Mouse (Mus musculus) neural tube, embryonic 12.5 days (tissue): ENCODE data around the gene Hrh3. TPM values are rescaled to one million over a fixed set of nuclear protein-coding genes. Genes with fewer than 3 reads are reported as not detected.
A peak's percentile ranks its signal among the peaks of the same experiment; 100 is the strongest.

Experiments used
- ATAC-seq: fragments of 200-750 bp; cut with Nextera tagmentation; 2 replicates; pipeline ENCODE4 v1.8.0; 2017; ENCODE audit warnings: low read depth, mild to moderate bottlenecking, moderate TSS enrichment, moderate library complexity; ENCODE audit not compliant: low FRiP score
- H3K27ac ChIP-seq: fragments of 300-500 bp; sonication (generic); 2 replicates; pipeline ENCODE4 v1.5.1; 2016
- H3K27me3 ChIP-seq: fragments of 300-500 bp; sonication (generic); replicated peaks from 2 replicates; pipeline ENCODE4 v1.6.1; 2016; ENCODE audit warnings: mild to moderate bottlenecking
- H3K36me3 ChIP-seq: fragments of 300-500 bp; sonication (generic); 2 replicates; pipeline ENCODE4 v1.6.1; 2016; ENCODE audit warnings: mild to moderate bottlenecking
- H3K4me1 ChIP-seq: fragments of 300-500 bp; sonication (generic); 2 replicates; pipeline ENCODE4 v1.6.1; 2016
- H3K4me2 ChIP-seq: fragments of 300-500 bp; sonication (generic); replicated peaks from 2 replicates; pipeline ENCODE4 v1.6.1; 2016; ENCODE audit warnings: mild to moderate bottlenecking
- H3K4me3 ChIP-seq: fragments of 300-500 bp; sonication (generic); 2 replicates; pipeline ENCODE4 v1.5.1; 2016
- H3K9ac ChIP-seq: fragments of 300-500 bp; sonication (generic); 2 replicates; pipeline ENCODE4 v1.6.1; 2016; ENCODE audit warnings: mild to moderate bottlenecking
- H3K9me3 ChIP-seq: fragments of 300-500 bp; sonication (generic); 2 replicates; pipeline ENCODE4 v1.6.1; 2016; ENCODE audit warnings: mild to moderate bottlenecking
- WGBS: fragments of 180-500 bp; shearing (Covaris S2); methylation state at CpG from one replicate; pipeline ENCODE4 v1.1.7; 2016; 5-methylcytosine and 5-hydroxymethylcytosine counted together
- polyA plus RNA-seq: library from polyadenylated mRNA; unstranded; fragments of >200 nt; fragmentation: Nextera tagmentation; extraction: Ambion mirVana; gene quantifications from 2 replicates; pipeline ENCODE4 v1.2.1, GENCODE M21; 2016

Hrh3 gene
- polyA plus RNA-seq, 1 experiment from 2014 or later, result 2.8 TPM

DNA sequence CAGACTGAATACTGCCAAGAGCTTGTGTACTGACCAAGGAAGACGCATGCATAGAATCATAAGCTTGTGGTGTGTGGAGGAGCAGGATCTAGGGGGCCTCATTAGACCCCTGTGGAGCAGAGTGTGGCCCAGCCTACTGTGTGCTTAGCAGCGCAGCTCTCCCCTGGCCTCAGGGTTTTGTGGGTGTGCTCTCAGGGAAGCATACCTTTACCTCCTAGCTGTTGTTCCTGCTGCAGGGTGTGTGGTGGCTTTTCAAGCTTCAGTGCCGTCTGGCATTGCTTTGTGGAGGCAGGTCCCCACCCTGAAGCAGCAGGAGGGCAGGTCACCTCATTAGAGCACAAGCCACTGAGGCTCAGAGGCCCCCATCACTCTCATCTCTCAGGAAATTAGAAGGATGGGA, 26.7 kb downstream of the Hrh3 start:
- no peaks in the 10 kb centered on the region for H3K4me1 ChIP-seq

DNA sequence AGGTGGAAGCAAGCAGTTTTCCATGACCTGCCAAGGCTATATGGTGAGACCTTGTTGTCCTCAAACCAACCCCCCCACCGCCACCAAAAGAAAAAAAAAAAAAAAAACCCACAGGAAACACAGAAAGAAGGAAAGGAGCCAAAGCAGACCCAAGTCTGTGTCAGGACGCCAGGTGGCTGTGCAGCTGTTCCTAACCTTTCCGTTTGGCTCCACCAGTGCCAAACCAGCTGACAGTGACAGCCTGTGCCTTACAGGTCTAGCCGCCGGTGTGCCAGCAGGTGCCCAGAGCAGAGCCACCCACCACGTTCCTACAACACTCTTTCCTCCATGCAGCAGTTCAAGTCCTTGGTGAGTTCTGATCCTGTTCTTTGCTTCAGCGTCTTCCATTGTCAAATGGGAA, 31.4 kb downstream of the Hrh3 start:
- H3K36me3 ChIP-seq, result peaks cover 19% of the 10 kb centered on the region
- H3K4me1 ChIP-seq, result peaks cover 10% of the 10 kb centered on the region
- H3K4me3 ChIP-seq, result no peak overlapping the region
- H3K4me2 ChIP-seq, result no peak overlapping the region
- no peaks in the 10 kb centered on the region for H3K9me3 ChIP-seq
- WGBS, result 93% methylated on average over 7 of the region's 7 CpGs
- no peak for ATAC-seq
- no peaks in the 10 kb centered on the region for H3K27me3 ChIP-seq
- no peak overlapping the region for H3K27ac ChIP-seq
- no peak overlapping the region for H3K9ac ChIP-seq

More for the DNA sequence above, 26.7 kb downstream of the Hrh3 start:
- no peaks in the 10 kb centered on the region for H3K9me3 ChIP-seq
- H3K27ac ChIP-seq, result no peak overlapping the region
- no peaks in the 10 kb centered on the region for H3K27me3 ChIP-seq
- H3K4me2 ChIP-seq, result no peak overlapping the region
- peaks cover 17% of the 10 kb centered on the region; the same call in 1 of the 2 replicates for H3K36me3 ChIP-seq
- WGBS, result 70% methylated on average over 3 of the region's 3 CpGs
- H3K4me3 ChIP-seq, result no peak overlapping the region
- no peak overlapping the region for H3K9ac ChIP-seq
- no peak for ATAC-seq

DNA sequence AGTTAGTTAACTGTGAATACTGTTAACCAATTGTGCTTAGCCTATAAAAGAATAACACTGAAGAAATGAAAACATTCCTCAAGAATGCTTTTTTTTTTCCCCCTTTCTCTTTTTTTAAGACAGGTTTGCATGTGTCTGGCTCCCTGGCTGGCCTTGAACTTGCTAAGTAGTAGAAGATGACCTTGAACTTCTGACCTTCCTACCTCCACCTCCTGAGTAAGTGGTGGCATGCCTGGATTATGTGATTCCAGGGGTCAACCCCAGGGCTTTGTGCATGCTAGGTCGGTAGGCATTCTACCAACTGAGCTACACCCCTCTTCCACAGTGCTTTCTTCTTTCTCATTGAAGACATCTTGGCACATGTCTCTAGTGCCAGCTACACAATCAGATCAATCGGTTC, 32.6 kb downstream of the Hrh3 start:
- Histone ChIP-seq H3K4me1 (peaks cover 10% of the 10 kb centered on the region), H3K4me2 (no peak overlapping the region), H3K27me3 (no peaks in the 10 kb centered on the region), H3K9ac (no peak overlapping the region), H3K4me3 (no peak overlapping the region), H3K27ac (no peak overlapping the region), H3K9me3 (no peaks in the 10 kb centered on the region), H3K36me3 (peaks cover 20% of the 10 kb centered on the region)
- 88% methylated on average over 2 of the region's 2 CpGs for WGBS
- no peak for ATAC-seq

DNA sequence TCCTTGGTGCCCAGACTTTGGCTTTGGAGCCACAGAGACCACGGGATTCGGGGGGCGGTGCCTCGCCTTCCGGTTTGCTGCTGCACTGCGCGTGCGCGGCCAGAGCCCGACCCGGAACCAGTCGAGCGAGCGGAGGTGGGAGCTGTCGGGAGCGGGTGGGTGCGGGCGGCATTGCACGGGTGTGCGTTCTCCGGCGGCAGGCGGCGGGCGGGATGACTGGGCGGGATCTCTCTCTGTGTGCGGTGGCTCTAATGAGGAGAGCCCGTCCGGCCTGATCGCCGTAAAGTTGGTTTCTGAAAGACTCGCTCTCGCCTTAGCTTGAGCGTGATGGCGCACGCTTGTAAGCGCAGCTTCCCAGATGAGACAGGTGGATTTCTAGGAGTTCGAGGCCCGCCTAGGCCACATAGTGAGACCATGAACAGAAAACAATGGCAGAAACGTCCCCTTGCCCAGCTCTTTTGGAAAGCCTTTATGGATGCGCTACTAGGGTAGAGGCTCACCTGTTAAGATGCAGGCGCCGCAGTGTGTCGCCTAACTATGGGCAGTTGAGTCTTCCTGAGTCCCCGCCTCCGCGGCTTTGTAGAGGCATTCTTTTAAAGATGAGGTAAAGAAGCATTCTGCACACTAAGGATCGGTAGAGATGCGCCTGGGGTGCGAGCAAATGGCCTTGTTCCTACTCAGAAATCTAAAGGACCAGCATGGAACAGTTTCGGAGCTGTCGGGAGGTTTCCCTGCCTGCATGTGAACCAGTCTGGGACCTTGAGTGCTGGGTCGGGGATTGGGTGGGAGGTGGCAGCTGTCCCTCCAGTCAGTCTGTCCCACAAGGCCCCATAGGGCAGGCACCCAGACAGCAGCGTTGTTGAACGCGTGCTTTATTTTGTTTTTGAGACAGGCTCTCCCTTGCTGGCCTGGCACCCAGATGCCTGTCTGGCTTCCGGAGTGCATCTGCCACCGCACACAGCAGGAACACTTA, 33.5 kb downstream of the Hrh3 start, which contains the start of gene Mtg2:
Mtg2 (plus strand) TSS at position 108 of the 973 bp plus-strand sequence.
- no peaks in the 10 kb centered on the region for H3K9me3 ChIP-seq
- H3K27ac ChIP-seq, result peak within 1 kb of the TSS; percentile 51; the same call in 1 of the 2 replicates
- ATAC-seq, result peak; percentile 97
- peak within 1 kb of the TSS; percentile 68 for H3K4me3 ChIP-seq
- peaks cover 10% of the 10 kb centered on the region for H3K4me1 ChIP-seq
- H3K4me2 ChIP-seq, result peak within 1 kb of the TSS; percentile 91
- H3K9ac ChIP-seq, result peak within 1 kb of the TSS; percentile 68
- no peaks in the 10 kb centered on the region for H3K27me3 ChIP-seq
- WGBS, result 6% methylated on average over 58 of the region's 58 CpGs
- H3K36me3 ChIP-seq, result peaks cover 20% of the 10 kb centered on the region

DNA sequence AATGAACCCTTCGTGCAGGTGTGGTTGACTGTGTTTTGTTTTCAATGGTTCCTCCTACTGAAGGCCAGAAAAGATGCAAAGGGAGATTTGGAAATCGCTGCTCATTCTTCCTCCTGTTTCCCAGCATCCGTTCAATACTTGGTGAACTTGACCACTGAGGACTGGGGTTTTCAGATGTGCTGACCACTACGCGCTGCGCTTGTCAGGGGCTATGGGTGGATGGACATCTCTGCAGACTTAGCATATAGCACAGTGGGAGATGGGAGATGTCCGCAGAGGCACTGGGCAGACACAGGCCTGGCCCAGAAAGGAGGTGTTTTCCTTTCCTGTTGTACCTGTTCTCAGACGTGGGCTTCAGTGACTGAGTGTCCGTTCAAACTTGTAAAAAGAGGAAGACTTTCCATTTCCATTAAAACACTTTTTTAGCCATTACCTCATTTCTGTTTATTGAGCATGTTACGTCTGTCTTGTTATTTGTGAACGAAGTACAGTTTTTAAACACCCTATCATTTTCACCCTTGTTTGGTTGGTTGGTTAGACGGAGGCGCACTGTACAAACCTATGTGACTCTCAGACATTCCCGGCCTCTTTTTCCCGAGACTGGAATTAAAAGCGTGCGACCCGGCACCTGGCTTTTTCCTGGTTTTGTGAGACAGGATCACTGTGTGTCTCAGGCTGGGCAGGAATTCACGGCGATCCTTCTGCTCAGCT, 34.4 kb downstream of the Hrh3 start:
- H3K9ac ChIP-seq, result peak overlapping the region; percentile 68
- ATAC-seq, result peak; percentile 54; the same call in 1 of the 2 replicates
- no peaks in the 10 kb centered on the region for H3K27me3 ChIP-seq
- whole genome bisulfite sequencing, result 35% methylated on average over 20 of the region's 20 CpGs
- no peak overlapping the region for H3K27ac ChIP-seq
- H3K4me1 ChIP-seq, result peaks cover 10% of the 10 kb centered on the region
- H3K9me3 ChIP-seq, result no peaks in the 10 kb centered on the region
- H3K4me2 ChIP-seq, result peak overlapping the region; percentile 91
- peaks cover 23% of the 10 kb centered on the region for H3K36me3 ChIP-seq
- H3K4me3 ChIP-seq, result peak overlapping the region; percentile 68

DNA sequence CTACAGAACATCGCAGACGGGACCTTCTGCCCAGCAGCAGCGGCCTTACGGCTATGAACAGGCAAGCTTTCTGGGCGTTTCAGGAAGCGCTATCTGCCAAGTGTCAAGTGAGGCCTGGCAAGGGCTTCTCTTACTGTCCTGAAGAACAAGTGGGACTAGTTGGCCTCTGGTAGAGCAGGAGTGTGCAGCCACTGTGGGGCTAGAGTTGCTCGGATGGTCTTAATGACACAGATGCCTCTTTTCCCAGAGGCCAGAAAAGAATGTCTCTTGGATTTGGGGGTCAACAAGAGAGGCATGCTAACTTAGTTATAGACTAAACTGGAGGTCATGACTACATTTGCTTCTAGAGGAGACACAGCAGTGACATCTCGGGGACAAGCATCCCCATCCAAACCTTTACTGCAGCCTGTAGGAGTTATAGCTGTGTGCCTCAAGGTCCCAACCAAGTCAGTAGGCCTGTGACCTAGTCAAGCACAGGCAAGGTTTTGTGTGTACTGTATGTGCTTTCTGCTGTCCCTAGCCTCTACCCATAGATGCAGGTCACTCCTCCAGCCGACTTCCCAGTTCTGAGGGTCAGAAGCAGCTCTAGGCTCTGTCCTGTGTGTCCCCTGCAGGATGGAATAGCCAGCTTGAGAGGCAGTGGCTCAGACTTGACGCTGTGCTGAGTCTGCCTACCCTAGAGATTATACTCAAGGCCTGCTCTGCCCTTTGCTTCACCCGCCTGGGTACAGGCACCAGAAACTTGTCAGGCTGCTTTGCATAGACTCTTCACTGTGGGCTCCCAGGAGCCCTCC, 40.8 kb downstream of the Hrh3 start:
- ATAC-seq, result no peak

DNA sequence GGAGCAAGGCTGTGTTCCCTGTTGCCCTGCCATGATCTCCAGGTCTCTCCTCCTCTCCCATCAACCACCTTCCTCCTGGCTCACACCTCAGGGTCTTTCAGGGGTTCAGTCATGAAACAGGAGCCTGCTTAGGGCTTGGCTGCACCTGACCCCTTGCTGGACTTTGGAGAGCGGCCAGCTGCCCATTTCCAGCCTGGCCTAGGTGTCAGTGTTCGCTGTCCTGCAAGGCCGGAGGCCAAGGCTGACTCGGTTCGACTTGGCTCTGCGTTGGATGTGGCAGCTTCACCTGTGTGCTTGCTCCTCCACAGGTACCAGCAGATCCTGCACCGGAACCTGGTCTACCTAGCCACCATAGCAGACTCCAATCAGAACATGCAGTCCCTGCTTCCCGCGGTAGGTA, 51.3 kb downstream of the Hrh3 start:
- H3K27ac ChIP-seq, result no peak overlapping the region
- no peaks in the 10 kb centered on the region for H3K4me1 ChIP-seq
- no peak overlapping the region for H3K4me2 ChIP-seq
- H3K27me3 ChIP-seq, result no peaks in the 10 kb centered on the region
- no peak overlapping the region for H3K4me3 ChIP-seq
- H3K9me3 ChIP-seq, result no peaks in the 10 kb centered on the region
- H3K9ac ChIP-seq, result no peak overlapping the region
- peaks cover 55% of the 10 kb centered on the region for H3K36me3 ChIP-seq
- WGBS, result 94% methylated on average over 9 of the region's 9 CpGs
- no peak for ATAC-seq

More for the DNA sequence above, 40.8 kb downstream of the Hrh3 start:
- 96% methylated on average over 11 of the region's 11 CpGs for WGBS
- Histone ChIP-seq H3K4me2 (no peak overlapping the region), H3K4me3 (no peak overlapping the region), H3K4me1 (no peaks in the 10 kb centered on the region), H3K9me3 (no peaks in the 10 kb centered on the region), H3K27ac (no peak overlapping the region), H3K36me3 (peaks cover 71% of the 10 kb centered on the region), H3K27me3 (no peaks in the 10 kb centered on the region), H3K9ac (no peak overlapping the region)

DNA sequence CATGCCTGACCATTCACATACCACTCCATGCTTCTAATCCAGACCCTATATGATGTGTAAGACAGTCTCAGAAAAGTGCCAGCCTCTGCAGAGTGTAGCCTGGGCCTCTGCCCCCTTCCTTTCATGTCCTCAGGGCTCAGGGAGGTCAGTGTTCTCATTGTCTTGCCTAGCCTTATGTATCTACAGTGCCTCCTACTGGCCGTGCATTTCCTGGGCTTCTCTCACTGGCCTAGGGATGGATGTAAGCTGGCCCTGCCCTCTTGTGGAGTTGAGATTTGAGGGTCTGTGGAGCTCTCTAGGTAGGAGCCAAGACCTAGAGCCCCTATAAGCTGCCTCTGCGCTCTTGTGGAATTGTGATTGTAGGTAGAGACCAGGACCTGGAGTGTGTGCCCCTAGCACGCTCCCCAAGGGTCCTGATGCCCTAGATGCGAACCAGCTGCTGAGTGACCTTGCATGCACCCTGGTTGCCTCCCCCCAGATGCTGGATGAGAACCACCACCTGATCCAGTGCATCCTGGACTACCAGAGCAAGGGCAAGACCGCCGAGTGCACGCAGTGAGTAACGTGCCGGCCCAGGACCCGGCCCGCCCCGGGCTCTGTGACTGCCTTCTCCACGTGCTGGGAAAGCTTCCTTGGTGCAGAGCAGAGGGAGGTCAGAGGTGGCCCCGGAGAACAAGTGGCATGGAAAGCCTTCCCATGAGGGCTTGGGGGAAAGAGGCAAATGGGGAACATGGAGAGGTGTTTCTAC, 52.1 kb downstream of the Hrh3 start:
- peak; percentile 34; the same call in 1 of the 2 replicates for ATAC-seq
- 92% methylated on average over 14 of the region's 14 CpGs for WGBS
- H3K36me3 ChIP-seq, result peaks cover 50% of the 10 kb centered on the region

DNA sequence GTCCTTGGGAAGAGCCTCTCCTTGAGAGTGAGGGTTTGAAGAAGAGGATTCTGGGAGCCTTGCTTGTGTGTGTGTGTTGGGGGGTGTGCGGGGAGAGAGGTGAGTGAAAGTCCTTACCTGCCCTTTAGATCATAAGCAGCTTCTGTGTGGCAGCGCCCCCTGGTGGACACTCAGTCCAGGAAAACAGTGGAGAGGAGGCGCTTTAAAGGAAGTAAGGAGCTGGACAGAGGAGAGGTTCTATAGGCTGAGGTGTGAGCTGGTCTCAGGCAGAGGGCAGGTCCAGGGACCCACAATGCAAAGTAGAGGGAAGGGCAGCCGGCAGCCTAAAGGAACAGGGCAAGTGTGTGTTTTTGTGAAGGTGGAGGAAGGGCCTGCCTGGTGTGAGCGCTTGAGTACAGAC, 53.3 kb downstream of the Hrh3 start:
- Histone ChIP-seq H3K36me3 (peaks cover 39% of the 10 kb centered on the region), H3K4me1 (no peaks in the 10 kb centered on the region), H3K27me3 (no peaks in the 10 kb centered on the region), H3K9ac (no peak overlapping the region), H3K4me2 (no peak overlapping the region), H3K27ac (no peak overlapping the region), H3K4me3 (no peak overlapping the region), H3K9me3 (no peaks in the 10 kb centered on the region; the same call in 1 of the 2 replicates)
- WGBS, result 25% methylated on average over 5 of the region's 5 CpGs
- peak; percentile 39; the same call in 1 of the 2 replicates for ATAC-seq

More for the DNA sequence above, 52.1 kb downstream of the Hrh3 start:
- no peaks in the 10 kb centered on the region for H3K27me3 ChIP-seq
- H3K4me3 ChIP-seq, result no peak overlapping the region
- no peak overlapping the region for H3K27ac ChIP-seq
- H3K9ac ChIP-seq, result no peak overlapping the region
- no peak overlapping the region for H3K4me2 ChIP-seq
- no peaks in the 10 kb centered on the region; the same call in 1 of the 2 replicates for H3K9me3 ChIP-seq
- no peaks in the 10 kb centered on the region for H3K4me1 ChIP-seq
